Mouse (Mus musculus): ENCODE data around the gene Nudt5.
A peak's percentile ranks its signal among the peaks of the same experiment; 100 is the strongest.

Nudt5 gene

DNA sequence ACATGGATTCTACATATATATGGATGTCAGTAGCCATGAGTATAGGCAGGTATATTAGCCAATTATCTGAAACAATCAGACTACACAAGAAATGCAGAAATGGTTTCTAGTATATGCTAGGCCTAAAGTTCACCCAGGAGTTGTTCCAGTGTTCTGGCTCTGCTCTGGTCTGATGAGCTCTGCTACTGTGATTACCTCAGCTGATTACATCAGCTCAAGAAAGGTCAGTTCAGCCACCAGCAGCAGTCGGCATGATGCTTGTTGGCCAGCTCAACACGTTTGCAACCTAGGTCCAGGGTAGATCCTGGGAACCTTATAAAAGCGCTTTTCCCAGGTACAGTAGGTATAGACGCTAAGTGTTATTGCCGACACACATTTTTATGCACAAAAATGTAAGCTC is 24.9 kb downstream of the Nudt5 start:
- DNase-seq: no peak

DNA sequence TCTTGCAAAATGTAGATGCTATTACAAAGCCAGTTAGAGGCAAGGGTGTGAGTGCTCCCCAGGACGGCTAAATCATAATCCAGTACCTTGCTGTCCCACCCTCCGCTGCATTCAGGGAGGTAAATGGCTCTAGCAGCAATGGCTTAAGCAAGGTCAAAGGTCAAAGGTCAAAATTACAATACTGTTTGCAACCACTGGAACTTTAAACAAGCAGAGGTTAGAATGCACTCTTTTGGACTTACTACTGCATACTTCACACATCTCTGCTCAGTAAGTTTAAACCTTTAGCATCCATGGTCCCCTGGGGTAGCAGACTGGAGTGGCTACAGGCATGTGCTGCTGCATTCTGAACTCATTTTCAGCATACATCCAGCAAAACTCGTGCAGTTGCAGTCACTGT is 32.6 kb downstream of the Nudt5 start:
- no peak for DNase-seq

DNA sequence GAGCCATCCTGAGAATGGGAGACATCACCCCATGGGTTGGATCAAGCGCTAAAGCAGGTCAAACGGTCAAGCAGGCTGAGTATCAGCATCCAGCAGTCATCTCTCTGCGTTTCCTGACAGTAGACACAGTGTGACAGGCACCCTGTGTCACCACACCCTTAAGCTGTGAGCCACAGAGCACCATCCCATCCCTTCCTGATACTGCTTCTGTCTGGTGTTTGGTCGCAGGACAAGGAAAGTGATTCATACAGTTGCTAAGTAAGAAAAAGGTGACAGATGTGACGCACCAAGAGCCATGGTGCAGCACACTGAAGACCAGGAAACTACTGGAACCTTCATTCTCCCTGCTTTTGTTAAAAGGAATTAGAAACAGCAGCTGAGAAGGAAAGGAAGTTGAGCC is 44.0 kb downstream of the Nudt5 start:
- DNase-seq: no peak

DNA sequence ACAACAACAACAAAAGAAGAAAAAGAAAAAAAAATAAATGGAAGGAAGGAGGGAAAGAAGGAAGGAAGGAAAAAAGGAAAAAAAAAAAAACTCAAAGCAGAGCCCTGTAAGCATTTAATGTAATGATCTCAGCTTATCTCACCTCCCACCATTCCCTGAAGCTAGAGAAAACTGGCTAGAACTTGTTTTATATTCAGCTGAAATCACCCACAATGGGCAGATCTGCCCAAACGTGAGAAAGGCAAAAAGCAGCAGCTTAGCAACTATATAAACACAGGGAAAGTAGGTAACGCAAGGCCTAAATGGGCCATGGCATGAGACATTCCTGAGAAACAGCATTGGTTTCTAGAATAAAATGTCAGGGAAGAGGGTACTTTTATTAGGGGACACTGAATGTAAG is 44.6 kb downstream of the Nudt5 start:
- no peak for DNase-seq

DNA sequence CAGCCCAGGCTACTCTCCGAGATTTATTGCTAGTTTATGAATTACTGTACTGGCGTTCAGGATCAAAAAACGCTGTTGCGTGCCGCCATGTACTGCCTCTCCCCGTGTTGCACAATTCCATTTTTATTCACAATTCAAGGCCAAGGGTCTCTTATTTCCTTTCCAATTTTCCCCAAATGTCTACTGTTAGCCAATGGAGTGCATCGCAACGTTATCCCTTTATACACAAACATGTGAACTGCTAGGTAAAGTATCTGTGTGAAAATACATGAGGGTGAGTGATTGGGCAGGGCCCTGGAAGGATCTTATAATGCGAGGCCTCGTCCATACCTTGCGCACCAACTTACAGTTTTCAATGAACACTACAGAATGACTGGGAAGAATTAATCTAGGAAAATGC is 49.5 kb downstream of the Nudt5 start:
- DNase-seq: no peak

DNA sequence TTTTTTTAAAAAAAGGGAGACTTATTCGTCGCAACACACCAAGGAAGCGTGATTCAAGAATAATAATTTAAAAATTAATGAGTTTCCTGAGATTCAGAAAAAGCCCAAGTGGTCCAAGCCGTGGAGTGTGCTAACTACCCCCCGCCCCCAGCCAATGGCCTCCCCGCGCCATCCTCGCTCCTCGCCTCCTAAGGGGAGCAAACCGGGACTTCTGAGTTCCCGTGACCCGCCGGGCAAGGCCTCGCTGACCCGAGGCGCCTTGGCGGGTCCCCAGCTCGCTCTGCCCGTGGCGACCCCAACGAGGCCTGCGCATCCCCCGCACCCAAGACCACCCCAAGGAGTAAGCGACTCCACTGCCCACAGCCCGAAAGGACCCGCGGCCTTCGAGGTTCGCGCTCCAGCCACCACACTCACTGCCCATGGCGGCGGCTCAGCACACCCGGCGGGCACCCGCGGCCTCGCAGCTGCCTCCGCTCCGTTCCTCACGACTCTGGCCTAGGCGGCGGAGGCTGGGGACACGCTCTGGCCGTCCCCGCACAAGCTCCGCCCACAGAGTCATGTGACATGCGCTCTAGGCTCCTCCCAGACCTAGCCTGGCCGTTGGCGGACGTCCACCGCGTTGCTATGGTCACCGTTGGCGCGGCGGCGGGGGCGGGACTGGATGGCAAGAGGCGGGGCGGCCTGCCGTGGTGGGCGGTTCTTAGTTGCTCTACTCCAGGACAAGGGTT is 50.2 kb downstream of the Nudt5 start, which contains the start of gene Sec61a2:
Sec61a2 (minus strand) TSS at position 590 of the 728 bp plus-strand sequence.
- peak; percentile 98 for DNase-seq

DNA sequence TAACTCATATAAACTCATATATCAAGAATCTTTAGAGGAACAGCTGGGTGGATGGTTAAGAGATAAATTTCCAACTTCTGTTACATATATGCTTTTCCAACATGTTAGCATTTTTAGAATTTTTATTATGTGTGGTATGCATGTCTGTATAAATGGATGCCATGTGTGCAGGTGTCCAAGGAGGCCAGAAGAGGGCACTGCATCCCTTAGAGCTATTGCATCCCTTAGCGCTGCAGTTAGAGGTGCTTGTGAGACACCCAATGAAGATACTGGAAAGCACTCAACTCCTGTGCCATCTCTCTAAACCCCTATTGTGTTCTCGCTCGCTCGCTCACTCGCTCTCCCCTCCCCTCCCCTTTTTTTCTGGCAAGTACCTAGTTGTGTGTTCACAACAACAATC is 55.3 kb downstream of the Nudt5 start:
- peak; percentile 39 for DNase-seq

DNA sequence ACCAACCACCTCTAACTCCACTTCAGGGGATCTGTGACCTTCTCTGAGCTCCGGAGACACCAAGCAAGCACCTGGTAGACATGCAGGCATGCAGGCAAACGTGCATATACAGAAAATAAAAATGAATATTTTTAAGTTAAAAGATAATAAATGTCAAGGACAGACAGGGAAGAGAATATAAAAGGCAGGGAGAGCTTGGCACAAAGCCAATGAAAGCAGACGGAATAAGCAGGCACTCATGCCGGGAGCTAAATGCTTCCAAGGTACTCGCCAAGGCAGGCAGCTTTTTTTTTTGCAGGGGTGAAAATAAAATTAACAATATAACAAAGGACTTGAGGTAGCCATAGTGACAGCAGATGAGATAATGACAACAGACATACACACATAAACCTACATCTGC is 61.3 kb downstream of the Nudt5 start:
- DNase-seq: peak; percentile 20

DNA sequence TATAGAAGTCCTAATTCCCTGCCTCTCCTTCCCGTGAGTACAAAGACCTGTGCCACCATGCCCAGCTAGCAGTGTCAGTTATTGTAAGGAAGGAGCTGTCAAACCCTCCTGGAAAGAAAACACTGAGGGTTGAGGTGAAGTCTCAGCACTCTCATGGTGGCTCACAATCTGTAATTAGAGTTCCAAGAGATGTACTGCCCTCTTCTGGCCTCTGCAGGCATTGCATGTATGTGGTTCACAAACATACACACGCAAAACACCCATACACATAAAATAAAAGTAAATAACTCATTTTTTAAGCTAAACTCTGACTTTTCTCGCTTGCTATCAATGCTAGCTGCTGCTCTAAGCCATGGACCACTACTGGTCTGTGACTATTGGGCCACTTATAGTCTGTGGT is 61.8 kb downstream of the Nudt5 start:
- peak; percentile 39 for DNase-seq

DNA sequence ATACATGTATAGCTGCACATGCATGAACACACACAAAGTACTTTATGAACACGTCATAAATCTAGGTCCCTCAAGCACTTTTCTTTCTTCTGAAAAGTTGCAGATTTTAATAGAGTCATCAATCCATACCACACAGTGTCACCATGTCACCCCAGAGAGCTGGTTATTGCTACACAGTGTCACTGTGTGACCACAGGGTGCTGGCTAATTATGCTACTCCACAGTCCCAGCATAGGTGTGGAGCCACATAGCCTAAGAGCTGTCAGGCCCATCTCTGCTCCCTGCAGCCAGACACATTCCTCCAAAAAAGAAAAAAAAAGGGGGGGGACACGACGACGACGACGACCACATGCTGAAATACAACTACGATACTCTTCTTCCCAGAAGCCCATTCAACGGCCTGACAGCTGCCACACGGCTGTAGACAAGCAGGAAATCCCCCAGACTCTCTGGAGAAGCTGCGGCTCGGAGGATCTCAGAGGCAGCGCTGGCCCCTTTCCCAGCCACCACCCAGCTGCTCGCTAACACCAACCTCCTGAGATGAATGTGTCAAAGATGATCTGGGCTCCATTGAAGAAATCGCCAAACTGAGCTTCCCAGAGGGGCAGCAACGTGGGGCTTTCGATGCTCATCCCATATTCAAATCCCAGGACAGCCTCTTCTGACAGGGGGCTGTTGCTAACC is 66.6 kb downstream of the Nudt5 start:
- peak; percentile 17 for DNase-seq
